Mouse (Mus musculus) macrophage (primary cell): ENCODE measurements around the gene Pias3. TPM values are rescaled to one million over a fixed set of nuclear protein-coding genes. Genes with fewer than 3 reads are reported as not detected.

Experiments
- H3K27ac ChIP-seq: fragments of 350-480 bp; formaldehyde crosslinking; 2 replicates; pipeline ENCODE4 v1.9.0; 2021
- H3K36me3 ChIP-seq: fragments of 350-480 bp; formaldehyde crosslinking; 2 replicates; pipeline ENCODE4 v1.9.0; 2021; ENCODE audit errors: inconsistent target
- H3K4me3 ChIP-seq: fragments of 350-480 bp; formaldehyde crosslinking; 2 replicates; pipeline ENCODE4 v1.9.0; 2021; ENCODE audit errors: inconsistent target
- H3K79me2 ChIP-seq: fragments of 350-480 bp; formaldehyde crosslinking; 2 replicates; pipeline ENCODE4 v1.9.0; 2021; ENCODE audit errors: inconsistent target
- WGBS: methylation state at CpG from one replicate; pipeline ENCODE4 v1.1.7; 2026; ENCODE audit warnings: inconsistent platforms; ENCODE audit not compliant: missing documents; 5-methylcytosine and 5-hydroxymethylcytosine counted together
- polyA plus RNA-seq: library from polyadenylated mRNA; stranded (reverse); fragments of 250-400 nt; gene quantifications from 3 replicates; pipeline ENCODE4 v1.2.4, GENCODE M21; 2018; ENCODE audit warnings: inconsistent platforms

Gene Pias3
- polyA plus RNA-seq, 1 experiment from 2014 or later, result 13.0 TPM

DNA sequence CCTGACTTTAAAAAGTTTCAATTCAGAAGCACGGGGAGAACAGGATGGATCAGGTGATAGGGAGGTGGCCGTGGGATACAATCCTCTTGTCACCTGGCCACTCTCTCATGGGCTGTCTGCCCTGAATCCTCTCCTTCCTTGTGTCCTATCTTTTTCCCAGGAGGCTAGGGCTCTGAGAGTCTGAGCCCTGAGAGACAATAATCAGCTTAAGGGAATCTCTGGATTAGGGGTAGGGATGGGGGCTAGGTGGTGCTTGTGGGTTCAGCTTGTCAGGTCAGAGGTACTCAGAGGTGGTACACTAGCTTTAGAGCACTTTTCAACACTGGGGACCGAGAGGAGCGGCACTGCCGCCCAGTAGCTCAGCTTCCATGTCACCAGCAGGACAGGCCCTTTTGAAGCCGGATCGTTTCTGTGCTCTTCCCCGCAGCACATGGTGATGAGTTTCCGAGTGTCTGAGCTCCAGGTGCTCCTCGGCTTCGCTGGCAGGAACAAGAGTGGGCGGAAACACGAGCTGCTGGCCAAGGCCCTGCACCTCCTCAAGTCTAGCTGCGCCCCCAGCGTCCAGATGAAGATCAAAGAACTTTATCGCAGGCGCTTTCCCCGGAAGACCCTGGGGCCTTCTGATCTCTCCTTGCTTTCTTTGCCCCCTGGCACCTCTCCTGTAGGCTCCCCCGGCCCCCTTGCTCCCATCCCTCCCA, 3.0 kb downstream of the Pias3 start:
- Histone ChIP-seq H3K4me3 (no peak overlapping the region), H3K27ac (no peak overlapping the region), H3K79me2 (peaks cover 20% of the 10 kb centered on the region), H3K36me3 (peaks cover 41% of the 10 kb centered on the region)
- WGBS, result 95% methylated on average over 19 of the region's 19 CpGs

DNA sequence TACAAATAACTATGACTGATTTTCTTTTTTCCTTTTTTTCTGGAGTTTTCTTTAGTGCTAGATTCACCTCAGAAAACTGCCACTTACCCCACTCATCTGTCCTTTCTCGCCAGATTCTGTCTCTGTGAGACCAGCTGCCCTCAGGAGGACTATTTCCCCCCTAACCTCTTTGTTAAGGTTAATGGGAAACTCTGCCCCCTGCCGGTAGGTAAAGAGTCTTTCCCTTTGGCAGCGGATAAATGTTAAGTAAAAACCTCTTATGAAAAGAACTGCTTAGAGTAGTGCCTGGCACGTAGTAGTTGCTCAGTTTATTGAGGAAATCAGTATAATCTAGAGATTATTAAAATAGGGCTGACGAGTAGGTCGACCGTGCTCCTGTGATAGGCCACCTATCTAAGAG, 4.2 kb downstream of the Pias3 start:
- no peak overlapping the region for H3K4me3 ChIP-seq
- no peak overlapping the region for H3K27ac ChIP-seq
- H3K79me2 ChIP-seq, result peaks cover 20% of the 10 kb centered on the region
- WGBS, result 79% methylated on average over 7 of the region's 7 CpGs
- H3K36me3 ChIP-seq, result peaks cover 51% of the 10 kb centered on the region

DNA sequence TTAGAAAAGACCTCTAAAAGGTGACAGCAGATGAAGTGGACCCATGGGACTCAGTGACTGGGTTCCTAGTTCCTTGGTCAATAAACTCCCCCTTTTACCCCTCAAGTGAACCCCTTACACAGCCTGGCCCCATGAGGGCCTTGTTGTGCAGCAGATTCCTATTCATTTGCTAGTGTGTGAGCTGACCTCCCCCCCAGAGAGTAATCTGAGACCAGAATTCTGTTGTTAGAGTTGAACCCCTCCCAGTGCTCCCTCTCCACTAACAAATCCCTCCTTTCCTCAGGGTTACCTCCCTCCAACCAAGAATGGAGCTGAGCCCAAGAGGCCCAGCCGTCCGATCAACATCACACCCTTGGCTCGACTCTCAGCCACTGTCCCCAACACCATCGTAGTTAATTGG, 4.8 kb downstream of the Pias3 start:
- 93% methylated on average over 4 of the region's 4 CpGs for WGBS

DNA sequence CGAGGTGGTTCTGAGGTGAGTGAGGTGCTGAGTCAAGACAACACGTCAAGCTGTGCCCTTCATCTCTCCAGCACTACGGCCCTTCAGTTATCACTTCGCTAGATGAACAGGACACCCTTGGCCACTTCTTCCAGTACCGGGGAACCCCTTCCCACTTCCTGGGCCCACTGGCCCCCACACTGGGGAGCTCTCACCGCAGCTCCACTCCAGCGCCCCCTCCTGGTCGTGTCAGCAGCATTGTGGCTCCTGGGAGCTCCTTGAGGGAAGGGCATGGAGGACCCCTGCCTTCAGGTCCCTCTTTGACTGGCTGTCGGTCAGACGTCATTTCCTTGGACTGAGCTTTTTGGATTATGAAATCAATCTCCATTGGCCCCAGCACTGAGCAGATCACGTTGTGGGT, 8.6 kb downstream of the Pias3 start:
- Histone ChIP-seq H3K4me3 (no peak overlapping the region), H3K27ac (no peak overlapping the region), H3K79me2 (no peaks in the 10 kb centered on the region), H3K36me3 (peaks cover 51% of the 10 kb centered on the region)
- WGBS, result 76% methylated on average over 11 of the region's 11 CpGs

More for the DNA sequence above, 4.8 kb downstream of the Pias3 start:
- Histone ChIP-seq H3K36me3 (peaks cover 51% of the 10 kb centered on the region), H3K4me3 (no peak overlapping the region), H3K27ac (no peak overlapping the region), H3K79me2 (peaks cover 20% of the 10 kb centered on the region)

DNA sequence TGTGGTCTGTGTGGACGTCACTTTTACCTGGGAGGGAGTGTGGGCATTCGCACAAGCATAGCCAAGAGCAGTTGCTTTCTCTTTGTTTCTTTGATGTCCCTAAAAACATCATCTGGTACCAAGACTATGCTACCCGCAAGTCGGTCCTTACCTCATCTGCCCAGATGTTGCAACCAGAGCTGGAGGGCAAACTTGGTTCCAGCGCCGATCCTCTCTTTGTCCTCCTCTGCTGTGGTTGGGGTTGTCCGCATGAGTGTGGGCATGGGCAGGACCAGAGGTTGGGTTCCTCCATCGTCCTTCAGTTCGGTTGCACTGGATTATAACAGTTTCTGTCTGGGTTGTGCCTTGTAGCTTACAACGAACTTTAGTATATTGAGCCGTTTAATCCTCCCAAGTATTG, 10.0 kb downstream of the Pias3 start:
- peaks cover 51% of the 10 kb centered on the region for H3K36me3 ChIP-seq
- WGBS, result 93% methylated on average over 9 of the region's 11 CpGs

DNA sequence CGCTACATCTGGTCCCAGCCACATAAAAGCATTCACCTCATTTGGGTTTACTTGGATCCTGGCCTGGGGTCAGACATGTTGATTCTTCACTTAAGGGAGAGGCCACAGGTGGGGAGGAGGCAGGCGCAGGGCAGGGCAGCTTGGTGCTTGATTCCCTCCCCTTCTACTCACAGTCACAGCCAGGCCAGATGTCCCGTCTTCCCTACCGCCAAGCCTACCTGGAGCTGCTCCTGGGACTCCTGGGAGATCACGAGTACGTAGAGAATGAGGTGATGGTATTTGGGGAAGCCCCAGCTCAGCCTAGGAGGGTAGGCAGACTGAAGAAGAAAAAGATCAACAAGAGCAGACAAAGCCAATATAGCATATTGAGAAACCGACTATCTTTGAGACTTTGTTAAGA, 10.8 kb downstream of the Pias3 start:
- Histone ChIP-seq H3K79me2 (no peaks in the 10 kb centered on the region), H3K36me3 (peaks cover 51% of the 10 kb centered on the region), H3K27ac (no peak overlapping the region), H3K4me3 (no peak overlapping the region)
- whole genome bisulfite sequencing, result 94% methylated on average over 7 of the region's 7 CpGs

More for the DNA sequence above, 10.0 kb downstream of the Pias3 start:
- Histone ChIP-seq H3K4me3 (no peak overlapping the region), H3K27ac (no peak overlapping the region), H3K79me2 (no peaks in the 10 kb centered on the region)

DNA sequence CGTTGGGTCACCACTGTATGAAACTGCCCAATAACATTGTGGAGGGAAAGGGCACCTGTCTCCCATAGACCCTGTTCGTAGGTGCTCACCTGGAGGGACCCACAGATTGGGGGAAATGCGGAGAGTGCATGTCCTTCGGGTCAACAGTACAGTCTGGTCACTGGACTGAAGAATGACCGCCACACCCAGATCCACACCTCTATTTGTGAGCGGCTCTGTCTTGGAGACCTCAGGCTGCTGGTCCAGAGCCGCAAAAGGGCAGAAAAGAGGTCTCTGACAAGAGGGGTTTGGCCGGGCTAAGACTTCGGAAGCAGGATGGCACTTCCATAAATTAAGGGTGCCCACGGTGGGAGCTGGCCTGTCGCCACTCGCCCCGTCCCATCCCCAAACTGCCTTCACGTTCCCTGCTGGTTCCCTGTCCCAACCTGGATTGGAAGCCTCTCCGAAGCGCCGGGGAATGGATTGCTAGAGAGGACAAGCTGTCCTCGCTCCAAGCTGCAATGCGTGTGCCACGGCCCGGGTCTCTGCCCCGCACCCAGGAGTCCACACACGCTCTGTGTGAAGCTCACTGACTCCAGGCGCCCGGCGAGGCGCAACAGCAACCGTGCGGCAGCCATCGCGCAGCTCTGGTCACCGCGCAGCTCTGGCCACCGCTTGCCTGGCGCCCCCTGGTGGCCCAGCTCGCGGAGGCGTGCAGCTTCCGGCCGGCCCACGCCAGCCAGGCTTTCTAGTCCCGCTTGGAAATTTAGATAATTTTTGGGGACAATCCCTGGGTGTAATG, 11.9 kb downstream of the Pias3 start, which contains the start of gene Nudt17:
Gene Nudt17, minus strand, starts transcription at position 660 of the 781 bp plus-strand sequence.
- no peak within 1 kb of the TSS for H3K27ac ChIP-seq
- H3K79me2 ChIP-seq, result no peaks in the 10 kb centered on the region
- no peak within 1 kb of the TSS for H3K4me3 ChIP-seq
- peaks cover 54% of the 10 kb centered on the region for H3K36me3 ChIP-seq
- 9% methylated on average over 41 of the region's 42 CpGs for WGBS

DNA sequence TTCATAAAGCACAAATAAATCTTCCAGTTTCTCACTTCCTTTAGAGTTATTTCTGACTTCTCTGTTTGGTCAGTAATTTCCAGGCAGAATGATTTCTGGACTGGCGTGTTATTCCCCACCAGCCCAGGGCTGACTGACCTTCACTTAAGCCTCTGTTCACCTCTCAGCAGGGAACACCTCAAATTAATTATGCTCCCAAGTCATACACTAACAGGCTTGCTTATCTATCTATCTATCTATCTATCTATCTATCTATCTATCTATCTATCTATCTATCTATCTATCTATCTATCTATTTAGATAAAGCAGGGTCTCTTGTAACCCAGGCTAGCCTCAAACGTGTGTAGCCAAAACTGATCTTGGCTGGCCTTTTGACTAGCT, 12.5 kb downstream of the Pias3 start:
- 84% methylated on average over 2 of the region's 2 CpGs for WGBS
- Histone ChIP-seq H3K4me3 (no peak overlapping the region), H3K27ac (no peak overlapping the region), H3K79me2 (no peaks in the 10 kb centered on the region), H3K36me3 (peaks cover 55% of the 10 kb centered on the region)

DNA sequence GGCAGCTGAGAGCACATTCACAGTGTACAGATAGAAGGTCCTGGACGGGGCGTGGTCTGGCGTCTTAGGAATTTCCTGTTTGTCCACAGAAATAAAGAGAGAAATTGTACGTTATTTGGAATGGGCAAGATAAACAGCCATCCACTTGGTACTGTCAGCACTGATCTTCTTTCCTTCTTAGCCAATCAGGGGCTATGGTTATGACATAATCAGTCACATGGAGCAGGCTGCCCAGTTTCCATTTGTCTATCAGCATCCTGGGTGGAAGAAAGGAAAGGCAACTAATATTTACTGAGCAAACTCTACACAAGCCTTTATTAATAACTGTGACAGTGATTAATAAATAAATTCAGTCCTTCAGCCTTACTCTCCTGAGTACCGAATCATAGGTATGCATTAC, 18.1 kb downstream of the Pias3 start:
- Histone ChIP-seq H3K4me3 (no peak overlapping the region), H3K36me3 (peaks cover 66% of the 10 kb centered on the region), H3K27ac (no peak overlapping the region), H3K79me2 (no peaks in the 10 kb centered on the region)
- WGBS, result 89% methylated on average over 5 of the region's 5 CpGs

DNA sequence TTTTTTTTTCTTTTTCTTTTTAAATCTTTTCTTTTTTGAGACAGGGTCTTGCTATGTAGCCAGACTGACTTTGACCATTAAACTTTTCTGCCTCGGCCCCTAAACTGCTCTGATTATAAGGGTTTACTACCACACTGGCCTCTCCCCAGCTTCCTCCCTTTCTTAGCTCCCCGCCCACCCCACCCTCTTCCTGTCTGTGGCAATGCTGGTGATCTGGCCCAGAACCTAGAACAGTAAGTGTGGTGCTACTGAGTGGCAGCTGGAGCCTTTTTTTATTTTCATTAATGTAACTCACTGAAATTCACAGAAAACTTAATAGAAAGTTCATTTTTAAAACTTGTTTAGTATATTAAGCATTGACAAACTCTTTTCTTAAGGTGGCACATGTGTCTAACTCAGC, 19.7 kb downstream of the Pias3 start:
- H3K27ac ChIP-seq, result peak overlapping the region; percentile 33
- H3K4me3 ChIP-seq, result no peak overlapping the region
- WGBS, result 6% methylated on average over 2 of the region's 2 CpGs
- peaks cover 70% of the 10 kb centered on the region for H3K36me3 ChIP-seq
- H3K79me2 ChIP-seq, result no peaks in the 10 kb centered on the region

DNA sequence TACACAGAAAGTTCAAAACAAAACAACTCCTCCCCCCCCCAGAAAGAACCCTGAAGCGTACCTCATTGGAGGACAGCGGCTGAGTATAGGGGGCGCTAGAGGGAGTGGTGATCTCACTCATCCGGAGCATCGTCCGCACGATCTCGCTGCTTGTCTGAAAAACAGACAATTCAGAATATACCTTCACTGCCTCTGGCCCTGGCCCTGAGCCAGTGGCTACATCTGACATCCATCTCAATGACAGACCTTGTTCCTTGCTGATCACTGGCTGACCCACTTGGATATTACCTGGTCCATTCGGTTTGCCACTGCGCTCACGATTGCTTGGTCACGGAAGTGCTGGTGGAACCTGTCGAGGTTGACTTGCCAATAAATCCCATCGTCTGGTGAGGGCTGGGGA, 23.0 kb downstream of the Pias3 start:
- Histone ChIP-seq H3K27ac (no peak overlapping the region), H3K36me3 (peaks cover 68% of the 10 kb centered on the region), H3K79me2 (peaks cover 5% of the 10 kb centered on the region; the same call in 1 of the 2 replicates), H3K4me3 (no peak overlapping the region)
- 83% methylated on average over 14 of the region's 14 CpGs for WGBS

DNA sequence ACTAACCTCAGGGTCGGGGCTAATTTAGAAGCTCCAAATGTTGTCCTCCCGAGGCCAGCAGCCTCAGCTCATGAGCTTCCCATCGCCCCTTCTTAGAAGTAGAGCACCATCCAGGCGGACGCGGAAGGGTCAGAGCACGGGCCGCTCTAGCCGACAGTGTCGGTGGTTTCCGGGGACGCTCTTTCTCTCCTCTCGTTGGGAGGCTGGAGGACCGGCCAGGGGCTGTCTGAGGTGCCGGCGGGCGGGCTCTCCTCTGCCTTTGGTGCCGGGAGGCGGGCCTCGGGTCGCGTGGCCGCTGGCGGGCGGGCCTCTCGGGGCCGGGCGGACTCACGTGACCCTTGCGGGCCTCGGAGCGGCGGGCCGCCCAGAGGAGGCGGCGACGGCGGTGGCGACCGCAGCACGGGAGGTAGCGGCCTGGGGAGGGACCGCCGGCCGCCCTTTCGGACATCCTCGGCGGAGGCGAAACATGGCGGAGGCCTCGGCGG, 31.2 kb downstream of the Pias3 start, which contains the start of the genes Polr3c and Rnf115:
Gene Polr3c, minus strand, starts transcription at position 286 of the 485 bp plus-strand sequence.
Gene Rnf115, plus strand, starts transcription at position 322 of the 485 bp plus-strand sequence.
- WGBS, result under 1% methylated on average over 52 of the region's 52 CpGs
- Histone ChIP-seq H3K79me2 (peaks cover 80% of the 10 kb centered on the region), H3K27ac (peak within 1 kb of the TSS; percentile 91), H3K4me3 (peak within 1 kb of the TSS; percentile 97), H3K36me3 (peaks cover 16% of the 10 kb centered on the region)

DNA sequence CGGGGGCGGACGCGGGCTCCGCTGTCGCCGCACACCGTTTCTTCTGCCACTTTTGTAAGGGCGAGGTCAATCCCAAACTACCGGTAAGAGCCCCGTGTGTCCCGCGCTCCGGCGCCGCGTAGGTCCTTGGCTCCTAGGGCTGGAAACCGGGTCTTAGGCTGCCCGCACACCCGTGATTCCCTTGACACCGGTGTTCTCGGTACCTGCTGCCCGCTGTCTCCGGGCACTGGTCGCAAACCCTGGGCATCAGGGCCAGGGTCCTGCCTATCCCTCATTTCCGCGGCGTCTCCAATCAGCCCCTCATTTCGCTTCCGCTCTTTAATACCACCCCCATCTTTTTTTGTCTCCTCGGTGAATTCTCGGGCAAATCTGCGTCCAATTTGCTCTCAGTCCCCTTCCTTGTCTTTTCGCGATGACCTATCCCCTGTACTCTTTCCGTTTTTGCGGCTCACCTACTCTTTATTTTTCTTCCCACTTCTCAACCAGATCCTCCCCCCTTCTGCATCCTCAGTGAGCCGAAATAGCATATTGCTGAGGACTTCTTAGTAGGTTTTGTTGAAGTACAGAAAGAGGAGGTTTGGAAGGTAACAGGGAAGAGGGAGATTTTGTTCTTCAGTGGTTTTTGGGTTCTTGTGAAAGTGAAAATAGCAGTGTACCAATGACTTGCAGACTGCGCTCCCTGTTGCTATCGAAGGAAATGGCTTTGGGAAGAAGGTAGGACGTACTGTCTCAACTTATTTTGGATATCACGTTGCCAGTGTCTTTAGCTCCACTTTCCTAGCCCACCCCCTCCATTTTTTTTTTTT, 31.8 kb downstream of the Pias3 start:
- WGBS, result under 1% methylated on average over 41 of the region's 42 CpGs
- H3K79me2 ChIP-seq, result peaks cover 87% of the 10 kb centered on the region

DNA sequence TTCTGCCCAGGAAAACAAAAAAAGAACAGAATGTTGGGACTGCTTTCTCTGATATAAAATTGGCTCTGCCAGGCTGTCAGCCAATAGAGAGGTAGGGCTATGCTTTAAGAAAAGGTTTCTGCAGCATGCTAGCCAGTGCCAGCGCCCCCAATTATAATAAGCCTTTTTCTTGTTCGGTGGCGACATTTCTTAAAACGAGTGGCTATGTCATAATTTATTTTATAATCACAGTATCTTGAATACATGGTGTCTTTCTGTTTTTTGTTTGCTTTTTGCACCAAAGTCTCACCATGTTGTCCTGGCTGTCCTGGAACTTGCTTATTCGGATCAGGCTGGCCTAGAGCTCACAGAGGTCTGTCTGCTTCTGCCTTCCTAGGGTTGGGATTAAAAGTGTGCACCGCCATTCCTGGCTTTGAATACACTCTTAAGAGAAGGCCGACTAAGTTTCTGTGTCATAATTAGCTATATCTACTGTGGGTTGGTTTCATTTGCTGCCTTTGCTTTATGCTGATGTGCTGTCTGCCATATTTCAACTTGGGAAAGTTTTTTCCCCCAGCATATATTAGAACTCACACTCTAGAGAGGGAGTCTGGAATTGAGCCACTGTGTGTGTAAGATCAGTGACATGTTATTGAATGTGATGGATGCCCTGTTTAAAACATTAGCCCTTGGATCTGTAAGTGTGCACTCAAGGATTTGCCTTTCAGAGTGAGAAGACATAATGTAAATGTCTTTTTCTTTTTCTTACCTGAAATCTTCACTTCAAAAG, 32.6 kb downstream of the Pias3 start:
- H3K4me3 ChIP-seq, result peak overlapping the region; percentile 97
- H3K27ac ChIP-seq, result peak overlapping the region; percentile 91
- 43% methylated on average over 7 of the region's 7 CpGs for WGBS
- H3K36me3 ChIP-seq, result peaks cover 1% of the 10 kb centered on the region; the same call in 1 of the 2 replicates
- peaks cover 94% of the 10 kb centered on the region for H3K79me2 ChIP-seq

More for the DNA sequence above, 31.8 kb downstream of the Pias3 start:
- Histone ChIP-seq H3K27ac (peak overlapping the region; percentile 91), H3K4me3 (peak overlapping the region; percentile 97), H3K36me3 (peaks cover 9% of the 10 kb centered on the region)
